Mouse (Mus musculus) liver, embryonic 11.5 days (tissue): ENCODE results near the gene Ispd. TPM values are rescaled to one million over a fixed set of nuclear protein-coding genes. Genes with fewer than 3 reads are reported as not detected.
A peak's percentile ranks its signal among the peaks of the same experiment; 100 is the strongest.

Experiments
- ATAC-seq: fragments of 200-750 bp; cut with Nextera tagmentation; replicated peaks from 2 replicates; pipeline ENCODE4 v1.8.0; 2017; ENCODE audit warnings: moderate number of reproducible peaks, mild to moderate bottlenecking, moderate TSS enrichment, moderate library complexity; ENCODE audit not compliant: low FRiP score
- DNase-seq: peaks from one replicate; pipeline ENCODE4 v3.0.0-alpha.2; 2017; ENCODE audit warnings: low spot score
- H3K27ac ChIP-seq: fragments of 300-500 bp; sonication (generic); 2 replicates; pipeline ENCODE4 v1.5.1; 2014; ENCODE audit warnings: mild to moderate bottlenecking, low read depth, low read length, control low read depth
- H3K27me3 ChIP-seq: fragments of 300-500 bp; sonication (generic); replicated peaks from 2 replicates; pipeline ENCODE4 v1.6.1; 2014; ENCODE audit warnings: low read length, mixed read lengths; ENCODE audit not compliant: control insufficient read depth, insufficient read depth
- H3K36me3 ChIP-seq: fragments of 300-500 bp; sonication (generic); 2 replicates; pipeline ENCODE4 v1.6.1; 2014; ENCODE audit warnings: mild to moderate bottlenecking, low read length, moderate library complexity, mixed read lengths; ENCODE audit not compliant: control insufficient read depth, insufficient read depth
- H3K4me1 ChIP-seq: fragments of 300-500 bp; sonication (generic); replicated peaks from 2 replicates; pipeline ENCODE4 v1.6.1; 2014; ENCODE audit warnings: low read length, mixed read lengths; ENCODE audit not compliant: control insufficient read depth, insufficient read depth
- H3K4me2 ChIP-seq: fragments of 300-500 bp; sonication (generic); 2 replicates; pipeline ENCODE4 v1.6.1; 2014; ENCODE audit warnings: mild to moderate bottlenecking, control low read depth, moderate library complexity
- H3K4me3 ChIP-seq: fragments of 300-500 bp; sonication (generic); 2 replicates; pipeline ENCODE4 v1.5.1; 2014; ENCODE audit warnings: low read depth, low read length, control low read depth
- H3K9ac ChIP-seq: fragments of 300-500 bp; sonication (generic); 2 replicates; pipeline ENCODE4 v1.6.1; 2014; ENCODE audit warnings: low read depth, low read length, control low read depth
- H3K9me3 ChIP-seq: fragments of 300-500 bp; sonication (generic); 2 replicates; pipeline ENCODE4 v1.6.1; 2016; ENCODE audit warnings: low read length, inconsistent platforms, mixed read lengths; ENCODE audit not compliant: control insufficient read depth
- whole genome bisulfite sequencing: fragments of 180-500 bp; shearing (Covaris S2); extraction: QIAGEN DNeasy Blood & Tissue Kit; methylation state at CpG from one replicate; pipeline ENCODE4 v1.1.7; 2014; 5-methylcytosine and 5-hydroxymethylcytosine counted together
- polyA plus RNA-seq: library from polyadenylated mRNA; unstranded; fragments of >200 nt; fragmentation: Nextera tagmentation; extraction: Ambion mirVana; gene quantifications from 2 replicates; pipeline ENCODE4 v1.2.1, GENCODE M21; 2014

Gene Ispd
- polyA plus RNA-seq, 1 experiment from 2014 or later: 5.0 TPM

DNA sequence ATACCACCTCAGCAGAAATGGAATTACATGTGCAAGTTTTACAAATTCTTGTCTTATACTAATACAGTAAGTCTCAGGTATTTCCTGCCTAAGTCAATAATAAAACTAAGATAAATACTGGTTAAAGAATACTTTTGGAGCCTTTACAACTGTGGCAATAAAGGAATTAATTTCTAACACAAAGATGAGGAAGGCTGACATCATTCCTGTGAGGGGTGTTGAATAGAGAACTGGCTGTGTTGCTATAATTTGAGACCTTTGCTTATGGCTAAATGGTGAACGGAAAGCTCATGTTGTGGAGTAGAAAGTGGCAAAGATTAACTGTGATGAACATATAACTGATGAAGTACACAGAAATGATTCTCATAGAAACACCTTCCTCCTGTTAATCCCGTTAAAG lies 149.7 kb downstream of the Ispd start:
- Histone ChIP-seq H3K36me3 (no peaks in the 10 kb centered on the region), H3K27me3 (no peaks in the 10 kb centered on the region), H3K9ac (no peak overlapping the region), H3K9me3 (no peaks in the 10 kb centered on the region), H3K4me3 (no peak overlapping the region), H3K4me1 (no peaks in the 10 kb centered on the region), H3K27ac (no peak overlapping the region), H3K4me2 (no peak overlapping the region)
- DNase-seq: no peak
- 89% methylated on average over 2 of the region's 2 CpGs for WGBS
- no peak for ATAC-seq

DNA sequence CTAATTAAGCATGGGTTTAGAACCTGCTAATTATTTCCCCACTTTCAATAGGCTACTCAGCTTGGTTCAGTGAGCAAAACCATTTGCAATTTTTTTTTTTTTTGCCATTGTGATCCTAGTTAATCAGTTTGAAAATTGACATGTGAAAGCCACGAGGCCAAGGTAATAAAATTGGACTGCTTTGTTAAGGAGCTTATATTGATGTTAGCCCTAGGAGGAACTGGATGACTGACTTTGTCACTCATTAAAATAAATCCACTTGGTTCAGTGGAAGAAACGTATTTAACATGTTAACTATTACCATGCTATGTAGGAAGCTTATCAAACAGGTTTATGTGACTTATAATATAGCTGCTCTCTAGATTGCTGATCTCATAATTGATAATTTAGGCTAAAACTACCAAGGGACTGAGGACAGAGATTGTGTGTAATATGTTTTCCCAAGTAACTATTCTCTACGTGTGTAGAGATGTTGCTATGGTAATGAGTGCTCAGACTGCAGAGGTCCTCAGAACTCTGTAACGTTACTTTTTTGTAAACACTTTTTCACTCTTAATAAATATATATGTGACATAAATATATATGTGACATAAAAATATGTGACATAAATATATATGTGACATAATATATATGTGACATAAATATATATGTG lies 150.3 kb downstream of the Ispd start:
- DNase-seq (no peak), ATAC-seq (no peak)
- no peaks in the 10 kb centered on the region for H3K36me3 ChIP-seq
- no peak overlapping the region for H3K4me2 ChIP-seq
- WGBS: 85% methylated on average over 4 of the region's 4 CpGs
- no peak overlapping the region for H3K27ac ChIP-seq
- no peaks in the 10 kb centered on the region for H3K9me3 ChIP-seq
- H3K9ac ChIP-seq: no peak overlapping the region
- no peaks in the 10 kb centered on the region for H3K27me3 ChIP-seq
- H3K4me1 ChIP-seq: no peaks in the 10 kb centered on the region
- H3K4me3 ChIP-seq: no peak overlapping the region

DNA sequence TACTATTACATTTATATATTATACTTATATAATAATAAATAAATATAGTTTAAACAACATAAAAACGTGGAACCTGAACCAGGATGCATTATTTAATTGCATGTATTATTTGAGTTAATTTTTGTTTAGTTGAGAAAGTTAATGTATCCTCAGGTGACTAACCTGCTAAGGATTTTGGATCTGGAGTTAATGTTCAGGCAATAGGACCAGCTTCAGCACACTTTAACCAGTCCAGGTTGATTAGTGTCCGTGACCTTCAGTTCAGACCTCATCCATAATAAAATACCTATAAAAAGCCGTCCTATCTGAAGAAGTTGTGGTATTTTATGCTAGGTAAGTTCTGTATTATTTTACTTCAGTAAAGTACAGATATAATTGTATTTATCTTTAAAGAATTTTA lies 151.3 kb downstream of the Ispd start:
- no peaks in the 10 kb centered on the region for H3K36me3 ChIP-seq
- no peak overlapping the region for H3K27ac ChIP-seq
- H3K9me3 ChIP-seq: no peaks in the 10 kb centered on the region
- no peaks in the 10 kb centered on the region for H3K4me1 ChIP-seq
- H3K27me3 ChIP-seq: no peaks in the 10 kb centered on the region
- ATAC-seq: no peak
- no peak for DNase-seq
- H3K9ac ChIP-seq: no peak overlapping the region
- WGBS: 76% methylated on average over 3 of the region's 3 CpGs
- no peak overlapping the region for H3K4me2 ChIP-seq
- no peak overlapping the region for H3K4me3 ChIP-seq

DNA sequence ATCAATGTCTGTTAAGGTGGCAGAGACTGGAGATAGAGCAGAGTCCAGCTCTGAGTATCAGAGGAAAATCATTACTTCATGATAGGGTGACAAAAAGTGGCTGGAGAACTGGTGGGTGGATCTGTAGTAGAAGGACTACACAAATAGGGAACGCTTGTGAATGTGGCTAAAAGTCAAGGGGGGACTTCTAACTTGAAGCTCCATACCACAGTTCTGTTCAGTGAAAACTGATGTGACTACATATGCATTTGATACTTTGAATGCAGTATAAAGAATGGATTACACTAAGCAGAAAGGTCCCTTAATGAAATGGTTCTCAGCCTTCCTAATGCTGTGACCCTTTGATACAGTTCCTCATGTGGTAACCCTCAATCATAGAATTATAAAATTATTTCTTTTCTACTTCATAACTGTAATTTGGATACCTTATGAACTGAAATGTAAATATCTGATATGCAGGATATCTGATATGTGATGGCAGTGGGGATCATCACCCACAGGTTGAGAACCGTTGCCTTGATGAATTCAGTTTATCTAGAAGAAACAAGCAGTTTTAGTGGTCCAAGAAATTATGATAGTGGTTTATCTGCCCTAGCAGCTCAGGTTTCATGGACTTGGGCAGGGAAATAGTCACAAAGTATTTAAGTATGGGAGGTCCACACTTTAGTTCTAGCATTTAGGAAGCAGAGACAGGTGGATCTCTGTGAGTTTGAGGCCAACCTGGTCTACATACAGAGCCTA lies 152.1 kb downstream of the Ispd start:
- ATAC-seq (peak; percentile 57), DNase-seq (no peak)
- Histone ChIP-seq H3K27ac (no peak overlapping the region), H3K4me1 (no peaks in the 10 kb centered on the region), H3K9ac (no peak overlapping the region), H3K36me3 (no peaks in the 10 kb centered on the region), H3K4me3 (no peak overlapping the region), H3K9me3 (no peaks in the 10 kb centered on the region), H3K27me3 (no peaks in the 10 kb centered on the region), H3K4me2 (no peak overlapping the region)
- WGBS: 57% methylated on average over 2 of the region's 2 CpGs

DNA sequence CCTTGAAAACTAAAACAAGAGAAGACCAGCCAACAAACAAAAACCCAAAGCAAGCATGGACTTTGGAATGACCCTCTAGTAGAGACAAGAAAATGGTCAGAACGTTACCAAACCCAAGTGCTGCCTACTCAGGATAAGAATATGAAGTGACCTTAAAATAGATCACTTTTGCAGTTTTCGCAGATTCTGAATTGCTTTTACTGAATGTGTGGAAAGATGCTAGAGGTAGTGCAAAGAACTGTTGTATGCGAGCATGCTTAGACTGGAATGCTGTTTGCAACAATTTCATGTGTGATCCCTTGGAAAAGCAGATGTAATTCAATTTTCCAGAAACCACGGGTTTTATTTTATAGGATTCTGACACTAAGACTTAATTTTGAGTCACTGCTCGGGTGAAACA lies 153.3 kb downstream of the Ispd start:
- Histone ChIP-seq H3K9me3 (no peaks in the 10 kb centered on the region), H3K4me3 (no peak overlapping the region), H3K36me3 (no peaks in the 10 kb centered on the region), H3K27me3 (no peaks in the 10 kb centered on the region), H3K4me2 (no peak overlapping the region), H3K27ac (no peak overlapping the region), H3K4me1 (no peaks in the 10 kb centered on the region), H3K9ac (no peak overlapping the region)
- ATAC-seq: no peak
- no peak for DNase-seq
- 80% methylated on average over 5 of the region's 5 CpGs for WGBS

DNA sequence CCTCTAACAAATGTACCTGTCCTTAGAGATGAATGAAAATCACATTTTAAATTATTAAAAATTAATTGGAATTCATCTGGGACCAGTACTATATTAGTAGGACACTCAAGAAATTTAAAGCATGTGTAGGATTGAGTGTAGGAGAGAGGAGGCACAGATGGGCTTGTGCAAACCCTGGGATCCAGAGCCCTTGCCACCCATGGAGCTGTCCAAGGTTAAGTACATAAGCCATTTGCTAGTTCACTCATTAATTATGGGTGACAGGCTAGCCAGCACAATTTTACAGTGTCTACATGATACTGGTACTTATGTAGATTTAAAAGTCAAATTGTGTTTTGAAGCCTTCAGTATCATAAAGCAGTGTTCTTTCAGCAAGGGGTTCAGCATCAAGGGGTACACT lies 164.1 kb downstream of the Ispd start:
- H3K36me3 ChIP-seq: no peaks in the 10 kb centered on the region
- no peak overlapping the region for H3K9ac ChIP-seq
- H3K4me1 ChIP-seq: no peaks in the 10 kb centered on the region
- H3K27ac ChIP-seq: no peak overlapping the region
- ATAC-seq (no peak), DNase-seq (no peak)
- H3K4me2 ChIP-seq: no peak overlapping the region
- no peaks in the 10 kb centered on the region for H3K27me3 ChIP-seq
- no peaks in the 10 kb centered on the region for H3K9me3 ChIP-seq
- H3K4me3 ChIP-seq: no peak overlapping the region

DNA sequence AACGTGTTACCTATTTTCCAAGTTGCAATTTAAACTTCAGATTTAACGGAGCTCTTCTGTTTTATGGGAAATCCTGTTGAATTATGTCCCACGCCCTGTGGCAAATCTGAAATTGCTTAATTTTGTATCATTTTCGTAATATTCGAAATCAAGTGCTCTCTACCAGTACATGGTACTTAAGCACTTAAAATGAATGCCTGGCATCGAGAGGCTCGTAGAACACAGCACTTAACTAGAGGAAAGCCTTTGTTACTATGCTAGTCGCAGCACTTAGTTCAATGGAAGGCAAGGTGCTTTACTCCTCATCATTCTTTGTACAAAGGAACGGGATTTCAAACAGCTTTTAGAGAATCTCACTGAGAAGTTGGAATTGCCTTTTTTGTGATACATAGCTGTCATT lies 168.2 kb downstream of the Ispd start:
- Histone ChIP-seq H3K36me3 (no peaks in the 10 kb centered on the region), H3K27ac (no peak overlapping the region), H3K9ac (no peak overlapping the region), H3K4me3 (no peak overlapping the region), H3K4me2 (no peak overlapping the region), H3K4me1 (no peaks in the 10 kb centered on the region), H3K9me3 (no peaks in the 10 kb centered on the region), H3K27me3 (no peaks in the 10 kb centered on the region)
- ATAC-seq (no peak), DNase-seq (no peak)
- WGBS: 88% methylated on average over 9 of the region's 9 CpGs

DNA sequence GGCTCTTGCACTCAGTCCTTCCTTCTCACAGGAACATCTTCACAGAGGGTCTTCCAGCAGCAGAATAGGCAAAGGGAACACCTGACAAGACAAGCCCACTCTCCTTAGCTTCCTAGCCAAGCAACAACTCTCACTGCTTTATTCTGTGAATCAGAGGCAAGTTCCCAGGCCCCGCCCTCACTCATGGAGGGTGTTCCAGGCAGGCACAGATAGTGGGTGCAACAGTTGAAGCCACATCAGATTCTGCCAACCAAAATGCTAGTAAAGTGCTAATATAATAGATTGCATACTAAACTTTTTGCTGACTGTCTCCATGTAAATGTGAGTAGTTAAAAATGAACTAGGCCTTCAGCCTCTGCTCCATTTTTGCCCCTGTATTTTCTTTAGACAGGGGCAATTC lies 173.4 kb downstream of the Ispd start:
- ATAC-seq (no peak), DNase-seq (no peak)
- WGBS: 96% methylated on average over 1 of the region's 1 CpGs
- no peaks in the 10 kb centered on the region for H3K36me3 ChIP-seq
- H3K27ac ChIP-seq: no peak overlapping the region
- no peak overlapping the region for H3K4me2 ChIP-seq
- H3K4me1 ChIP-seq: no peaks in the 10 kb centered on the region
- no peak overlapping the region for H3K9ac ChIP-seq
- H3K27me3 ChIP-seq: no peaks in the 10 kb centered on the region
- no peaks in the 10 kb centered on the region for H3K9me3 ChIP-seq
- no peak overlapping the region for H3K4me3 ChIP-seq

DNA sequence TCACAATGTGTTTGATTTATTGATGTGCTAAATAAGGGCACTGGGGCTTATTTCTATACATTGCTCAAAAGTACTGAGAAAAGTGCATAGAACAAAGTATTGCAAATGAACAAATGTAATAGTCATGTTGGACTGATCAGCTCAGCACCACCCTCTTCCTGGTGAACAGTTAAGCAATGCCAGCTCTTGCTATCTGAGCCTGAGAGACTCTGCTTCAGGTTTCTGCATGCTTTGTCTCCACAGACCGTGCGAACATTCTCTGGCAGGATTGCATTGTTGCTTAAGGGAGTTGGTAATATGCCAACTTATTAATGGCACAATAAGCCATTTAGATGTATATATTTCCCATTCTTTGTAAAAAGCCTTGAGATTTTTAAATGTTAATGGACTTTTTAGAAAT lies 182.9 kb downstream of the Ispd start:
- Histone ChIP-seq H3K9ac (no peak overlapping the region), H3K4me2 (no peak overlapping the region), H3K27ac (no peak overlapping the region), H3K9me3 (no peaks in the 10 kb centered on the region), H3K27me3 (no peaks in the 10 kb centered on the region), H3K4me3 (no peak overlapping the region), H3K36me3 (no peaks in the 10 kb centered on the region), H3K4me1 (no peaks in the 10 kb centered on the region)
- DNase-seq: no peak
- ATAC-seq: no peak
- 85% methylated on average over 2 of the region's 2 CpGs for WGBS
